Mouse (Mus musculus): Measurements from ENCODE around the gene Eif2a. TPM values are rescaled to one million over a fixed set of nuclear protein-coding genes. Genes with fewer than 3 reads are reported as not detected.

Eif2a gene
- polyA plus RNA-seq, 1 experiment: 14.4 TPM

- TF ChIP-seq TCF12 (IDR thresholded peaks at IDR 0.05; ENCODE audit: insufficient read depth, poor library complexity, severe bottlenecking) (no peak), MAX (IDR thresholded peaks at IDR 0.05; ENCODE audit: low read depth) (no peak), MYOD1 (IDR thresholded peaks at IDR 0.05; ENCODE audit: control insufficient read depth in 1 of 3, insufficient read length in 2 of 3, low read depth in 2 of 3) (no peak), E2F4 (IDR thresholded peaks at IDR 0.05; ENCODE audit: insufficient read depth) (no peak), POLR2AphosphoS2 (IDR thresholded peaks at IDR 0.05; ENCODE audit: insufficient read length, low read depth) (no peak), TCF3 (IDR thresholded peaks at IDR 0.05; ENCODE audit: insufficient read length, low read depth) (no peak), REST (IDR thresholded peaks at IDR 0.05; ENCODE audit: insufficient read depth, insufficient read length) (no peak), MYOG (IDR thresholded peaks at IDR 0.05; ENCODE audit: control insufficient read depth in 1 of 3, insufficient read depth in 1 of 3, insufficient read length in 2 of 3, low read depth in 2 of 3) (no peak), POLR2A (IDR thresholded peaks at IDR 0.05; ENCODE audit: insufficient read length, low read depth) (no peak), SRF (IDR thresholded peaks at IDR 0.05; ENCODE audit: control insufficient read depth, insufficient read length, low read depth) (no peak), CEBPB (IDR thresholded peaks at IDR 0.05; ENCODE audit: insufficient read depth, poor library complexity, severe bottlenecking) (no peak), USF1 (IDR thresholded peaks at IDR 0.05; ENCODE audit: low read depth) (no peak)
Observed at GRCm38 (mm10) chr3:58504676-58505075, 20.9 kb upstream of the Eif2a start.

DNA sequence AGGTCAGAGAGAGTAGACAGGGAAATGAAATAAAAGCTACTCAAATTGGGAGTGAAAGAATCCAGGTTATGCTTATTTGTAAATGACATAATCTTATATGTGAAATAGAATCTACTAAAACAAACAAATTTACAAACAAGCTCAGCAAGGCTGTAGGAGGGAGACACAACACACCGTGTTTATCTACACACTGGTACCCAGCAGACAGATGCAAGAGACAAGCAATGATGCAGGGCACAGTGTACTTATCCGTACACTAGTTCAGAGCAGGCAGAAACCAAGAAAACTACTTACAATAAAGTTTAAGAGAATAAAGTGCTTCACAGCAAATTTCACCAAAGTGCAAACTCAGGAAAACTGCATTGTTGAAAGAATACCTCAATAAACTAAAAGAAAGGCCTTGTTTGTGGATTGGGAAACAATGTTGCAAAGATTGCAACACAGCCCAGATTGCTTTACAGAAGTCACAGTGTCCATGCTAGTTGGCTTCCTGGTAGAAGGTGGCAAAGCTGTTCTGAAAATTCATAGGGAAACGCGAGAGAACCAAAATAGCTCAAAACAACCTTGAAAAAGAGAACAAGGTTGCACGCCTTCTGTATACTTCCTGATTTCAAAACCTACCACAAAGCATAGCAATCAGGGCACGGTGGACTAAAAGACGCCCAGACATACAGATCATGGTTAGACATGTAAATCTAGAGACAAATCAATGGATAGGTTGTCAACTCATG, 17.4 kb upstream of the Eif2a start:
- Histone ChIP-seq H3K27me3 (ENCODE audit: control insufficient read depth, insufficient read depth, insufficient read length) (no peaks in the 10 kb centered on the region), H3ac (ENCODE audit: control insufficient read depth, insufficient read length) (no peak overlapping the region), H3K79me2 (ENCODE audit: control insufficient read depth, insufficient read depth) (no peaks in the 10 kb centered on the region), H3K4me3 (no peak overlapping the region), H3K4me2 (ENCODE audit: low read depth) (no peak overlapping the region), H3K36me3 (ENCODE audit: control insufficient read depth, insufficient read depth) (no peaks in the 10 kb centered on the region)
- TF ChIP-seq REST (IDR thresholded peaks at IDR 0.05; ENCODE audit: insufficient read depth, insufficient read length) (no peak), TCF12 (IDR thresholded peaks at IDR 0.05; ENCODE audit: insufficient read depth, poor library complexity, severe bottlenecking) (no peak)

More at GRCm38 (mm10) chr3:58504676-58505075, 20.9 kb upstream of the Eif2a start:
- Histone ChIP-seq H3K4me3 (no peak overlapping the region), H3K36me3 (ENCODE audit: control insufficient read depth, insufficient read depth) (no peaks in the 10 kb centered on the region), H3K4me2 (ENCODE audit: low read depth) (no peak overlapping the region), H3K79me2 (ENCODE audit: control insufficient read depth, insufficient read depth) (no peaks in the 10 kb centered on the region), H3K27me3 (ENCODE audit: control insufficient read depth, insufficient read depth, insufficient read length) (no peaks in the 10 kb centered on the region), H3ac (ENCODE audit: control insufficient read depth, insufficient read length) (no peak overlapping the region)

DNA sequence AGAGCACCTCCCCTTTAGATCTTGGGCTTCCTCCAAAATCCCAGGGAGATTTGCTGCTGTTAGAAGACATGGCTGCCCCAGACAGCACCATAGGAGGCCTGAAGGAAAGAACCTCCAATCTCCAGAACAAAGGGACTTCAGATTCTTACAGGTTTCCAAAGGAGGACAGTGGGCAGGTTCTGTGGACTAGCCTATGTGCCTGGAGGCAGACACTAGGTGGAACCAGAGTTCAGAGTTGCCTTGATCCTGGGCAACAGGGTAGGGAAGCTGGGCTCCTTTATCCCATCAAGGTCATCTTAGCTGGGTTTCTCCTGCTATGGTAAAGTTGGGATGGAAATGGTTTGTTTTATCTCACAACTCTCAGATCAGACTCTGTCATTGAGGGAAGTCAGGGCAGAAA, 14.0 kb upstream of the Eif2a start:
- Histone ChIP-seq H3K79me2 (ENCODE audit: control insufficient read depth, insufficient read depth) (no peaks in the 10 kb centered on the region), H3K27me3 (ENCODE audit: control insufficient read depth, insufficient read depth, insufficient read length) (no peaks in the 10 kb centered on the region), H3K4me3 (no peak overlapping the region), H3K36me3 (ENCODE audit: control insufficient read depth, insufficient read depth) (no peaks in the 10 kb centered on the region), H3ac (ENCODE audit: control insufficient read depth, insufficient read length) (no peak overlapping the region), H3K4me2 (ENCODE audit: low read depth) (no peak overlapping the region)
- TF ChIP-seq SRF (IDR thresholded peaks at IDR 0.05; ENCODE audit: control insufficient read depth, insufficient read length, low read depth) (no peak), USF1 (IDR thresholded peaks at IDR 0.05; ENCODE audit: low read depth) (no peak)

DNA sequence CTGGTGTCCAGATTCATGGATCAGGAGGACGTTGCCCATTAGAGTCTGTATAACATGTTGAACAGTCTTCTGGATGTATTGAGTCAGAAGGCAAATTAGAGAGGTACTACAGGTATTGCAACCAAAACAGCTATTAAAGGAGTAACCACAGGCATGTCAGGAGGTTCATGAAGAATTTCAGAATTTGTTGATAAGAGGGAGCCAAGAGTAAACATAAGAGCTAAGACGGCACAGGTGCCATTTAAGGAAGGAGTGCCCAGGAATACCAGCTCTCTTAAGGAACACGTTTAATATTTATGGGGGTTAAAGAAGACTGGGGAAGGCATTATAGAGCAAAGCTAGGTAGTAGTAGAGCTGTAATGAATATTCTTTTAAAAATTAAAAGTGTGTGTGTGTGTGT, 12.9 kb upstream of the Eif2a start:
- TF ChIP-seq POLR2A (IDR thresholded peaks at IDR 0.05; ENCODE audit: insufficient read length, low read depth) (no peak), TCF3 (IDR thresholded peaks at IDR 0.05; ENCODE audit: insufficient read length, low read depth) (no peak), SRF (IDR thresholded peaks at IDR 0.05; ENCODE audit: control insufficient read depth, insufficient read length, low read depth) (no peak), POLR2AphosphoS2 (IDR thresholded peaks at IDR 0.05; ENCODE audit: insufficient read length, low read depth) (no peak), REST (IDR thresholded peaks at IDR 0.05; ENCODE audit: insufficient read depth, insufficient read length) (no peak), TCF12 (IDR thresholded peaks at IDR 0.05; ENCODE audit: insufficient read depth, poor library complexity, severe bottlenecking) (no peak), MAX (IDR thresholded peaks at IDR 0.05; ENCODE audit: low read depth) (no peak), MYOD1 (IDR thresholded peaks at IDR 0.05; ENCODE audit: control insufficient read depth in 1 of 3, insufficient read length in 2 of 3, low read depth in 2 of 3) (no peak)
- Histone ChIP-seq H3K4me2 (ENCODE audit: low read depth) (no peak overlapping the region), H3K79me2 (ENCODE audit: control insufficient read depth, insufficient read depth) (no peaks in the 10 kb centered on the region), H3ac (ENCODE audit: control insufficient read depth, insufficient read length) (no peak overlapping the region), H3K27me3 (ENCODE audit: control insufficient read depth, insufficient read depth, insufficient read length) (no peaks in the 10 kb centered on the region), H3K36me3 (ENCODE audit: control insufficient read depth, insufficient read depth) (no peaks in the 10 kb centered on the region), H3K4me3 (no peak overlapping the region)

DNA sequence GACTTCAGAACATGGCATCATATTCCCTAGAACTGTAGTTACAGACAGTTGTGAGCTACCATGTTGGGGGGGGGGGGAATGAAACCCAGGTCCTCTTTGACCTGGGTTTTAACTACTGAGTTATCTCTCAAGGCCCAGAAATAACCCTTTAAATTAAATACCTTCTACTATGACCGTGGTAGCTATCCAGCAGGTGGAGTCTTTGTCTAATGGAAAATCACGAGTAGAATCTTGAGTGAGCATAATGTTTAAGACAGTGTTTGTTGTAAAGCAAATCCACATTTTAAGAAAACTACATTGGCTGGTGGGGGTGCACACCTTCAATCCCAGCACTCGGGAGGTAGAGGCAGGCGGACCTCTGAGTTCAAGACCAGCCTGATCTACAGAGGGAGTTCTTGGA, 12.1 kb upstream of the Eif2a start:
- H3K79me2 ChIP-seq (ENCODE audit: control insufficient read depth, insufficient read depth): no peaks in the 10 kb centered on the region
- H3K4me3 ChIP-seq: no peak overlapping the region
- TF ChIP-seq SRF (IDR thresholded peaks at IDR 0.05; ENCODE audit: control insufficient read depth, insufficient read length, low read depth) (no peak), POLR2A (IDR thresholded peaks at IDR 0.05; ENCODE audit: insufficient read length, low read depth) (no peak), MYOD1 (IDR thresholded peaks at IDR 0.05; ENCODE audit: control insufficient read depth in 1 of 3, insufficient read length in 2 of 3, low read depth in 2 of 3) (no peak), TCF3 (IDR thresholded peaks at IDR 0.05; ENCODE audit: insufficient read length, low read depth) (no peak), MAX (IDR thresholded peaks at IDR 0.05; ENCODE audit: low read depth) (no peak), MYOG (IDR thresholded peaks at IDR 0.05; ENCODE audit: control insufficient read depth in 1 of 3, insufficient read depth in 1 of 3, insufficient read length in 2 of 3, low read depth in 2 of 3) (no peak), POLR2AphosphoS2 (IDR thresholded peaks at IDR 0.05; ENCODE audit: insufficient read length, low read depth) (no peak), CEBPB (IDR thresholded peaks at IDR 0.05; ENCODE audit: insufficient read depth, poor library complexity, severe bottlenecking) (no peak), USF1 (IDR thresholded peaks at IDR 0.05; ENCODE audit: low read depth) (no peak), TCF12 (IDR thresholded peaks at IDR 0.05; ENCODE audit: insufficient read depth, poor library complexity, severe bottlenecking) (no peak), E2F4 (IDR thresholded peaks at IDR 0.05; ENCODE audit: insufficient read depth) (no peak), REST (IDR thresholded peaks at IDR 0.05; ENCODE audit: insufficient read depth, insufficient read length) (no peak)
- no peak overlapping the region for H3K4me2 ChIP-seq (ENCODE audit: low read depth)
- H3K36me3 ChIP-seq (ENCODE audit: control insufficient read depth, insufficient read depth): no peaks in the 10 kb centered on the region
- no peak overlapping the region for H3ac ChIP-seq (ENCODE audit: control insufficient read depth, insufficient read length)
- no peaks in the 10 kb centered on the region for H3K27me3 ChIP-seq (ENCODE audit: control insufficient read depth, insufficient read depth, insufficient read length)
